Mouse (Mus musculus): ENCODE data around the gene Letm1.

GRCm38 (mm10) chr5:33737903-33738321 lies 44.7 kb downstream of the Letm1 start:
- TF ChIP-seq POLR2A (IDR thresholded peaks at IDR 0.05; ENCODE audit: low read depth, low read length) (no peak), CTCF (IDR thresholded peaks at IDR 0.05; ENCODE audit: extremely low read depth, insufficient read length, insufficient replicate concordance, low read depth, low read length) (peak; percentile 68; the same call in 1 of the 2 replicates)
